Mouse (Mus musculus) CD8-positive naive resting alpha-beta T cell, adult 57 days (primary cell): ENCODE results near the gene Vmn1r223. TPM values are rescaled to one million over a fixed set of nuclear protein-coding genes. Genes with fewer than 3 reads are reported as not detected.

Experiments used
- total RNA-seq: library from RNA; stranded (reverse); gene quantifications from one replicate; pipeline ENCODE4 v1.2.4, GENCODE M21; 2023

The Vmn1r223 gene
- total RNA-seq = not detected

GRCm38 (mm10) chr13:23246834-23247233 is at the start of gene Vmn1r223:
Gene Vmn1r223 (plus strand): TSS chr13:23247134.

GRCm38 (mm10) chr13:23213827-23214226 is 33.1 kb upstream of the Vmn1r223 start, which contains the start of gene Vmn1r221:
Gene Vmn1r221 (plus strand): TSS chr13:23214127.

GRCm38 (mm10) chr13:23235847-23236246 is 11.1 kb upstream of the Vmn1r223 start, which contains the start of gene Vmn1r222:
Gene Vmn1r222 (minus strand): TSS chr13:23235947.

Other genes with a start within 250 kb of the Vmn1r223 start
- gene Vmn1r213, start 239.5 kb upstream of the Vmn1r223 start, total RNA-seq = not detected
- not detected for gene Vmn1r214, start 216.7 kb upstream of the Vmn1r223 start, total RNA-seq
- not detected for gene Vmn1r215, start 179.1 kb upstream of the Vmn1r223 start, total RNA-seq
- not detected for gene Vmn1r217, start 128.9 kb upstream of the Vmn1r223 start, total RNA-seq
- not detected for gene Vmn1r218, start 114.0 kb upstream of the Vmn1r223 start, total RNA-seq
- gene Vmn1r219, start 87.8 kb upstream of the Vmn1r223 start, total RNA-seq = not detected
- gene Vmn1r220, start 59.2 kb upstream of the Vmn1r223 start, total RNA-seq = not detected
- not detected for gene Vmn1r221, start 33.0 kb upstream of the Vmn1r223 start, total RNA-seq
- not detected for gene Vmn1r222, start 11.2 kb upstream of the Vmn1r223 start, total RNA-seq
- 18.6 TPM for gene Zfp322a, start 122.1 kb downstream of the Vmn1r223 start, total RNA-seq
- 17.1 TPM for gene Abt1, start 176.7 kb downstream of the Vmn1r223 start, total RNA-seq
- gene Btn1a1, start 218.8 kb downstream of the Vmn1r223 start, total RNA-seq = not detected
- 0.55 TPM for gene Btn2a2, start 241.7 kb downstream of the Vmn1r223 start, total RNA-seq